28 mouse cellular contexts compared by ENCODE assay signal in genomic region chr12:70845371-70845770, GRCm38 (mm10). TPM values are rescaled to one million over a fixed set of nuclear protein-coding genes. Genes with fewer than 3 reads are reported as not detected.
DNase-seq lines count a peak whose midpoint lies in the region; ATAC-seq and TF ChIP-seq lines count a peak whose summit lies in the region.
"Had no signal": no experiment of that assay in that cellular context is flagged by ENCODE, and none has a peak within 500 bp of the region (broad histone marks: within the 10 kb centered on the region; RNA-seq: fewer than 3 reads in every experiment).

No protein-coding gene starts in this region.

- no peak overlapping the region for H3K4me3 ChIP-seq in heart, postnatal 0 days (ENCODE audit: low read depth, low read length)
- H3K4me3 ChIP-seq: forebrain, embryonic 13.5 days; heart, embryonic 12.5 days; hindbrain, embryonic 10.5 days; kidney, embryonic 15.5 days; layer of hippocampus, adult 2 months; limb, embryonic 13.5 days; lung, embryonic 15.5 days; midbrain, embryonic 10.5 days; neural tube, embryonic 13.5 days had no signal

- intact Hi-C loops in heart, postnatal 10 days (cut with DNase I), result no loop called here
- intact Hi-C loops in gastrocnemius, postnatal 14 days (cut with DNase I; ENCODE audit: low total_unique reads), result no loop called here

- TF ChIP-seq CTCF in heart, postnatal 0 days (IDR thresholded peaks at IDR 0.05; ENCODE audit: low read depth), result no peak

- WGBS in heart, postnatal 0 days, result 70% methylated on average over 2 of the region's 2 CpGs

- no peaks in the 10 kb centered on the region for H3K9me3 ChIP-seq in heart, postnatal 0 days (replicated peaks; ENCODE audit: control insufficient read depth, low read length)
- H3K9me3 ChIP-seq: heart, embryonic 12.5 days; kidney, embryonic 15.5 days; limb, embryonic 13.5 days; lung, embryonic 15.5 days; neural tube, embryonic 13.5 days had no signal

- H3K27me3 ChIP-seq in heart, postnatal 0 days (ENCODE audit: control insufficient read depth, insufficient read depth, low read length), result no peaks in the 10 kb centered on the region
- H3K27me3 ChIP-seq: forebrain, embryonic 13.5 days; heart, embryonic 12.5 days; kidney, embryonic 15.5 days; limb, embryonic 13.5 days; lung, embryonic 15.5 days; neural tube, embryonic 13.5 days had no signal

- no peak overlapping the region for H3K9ac ChIP-seq in heart, postnatal 0 days (replicated peaks; ENCODE audit: low read depth, low read length)
- H3K9ac ChIP-seq: forebrain, embryonic 13.5 days; heart, embryonic 12.5 days; kidney, embryonic 15.5 days; limb, embryonic 13.5 days; lung, embryonic 15.5 days; neural tube, embryonic 13.5 days had no signal

- TF ChIP-seq EP300 in heart, postnatal 0 days (IDR thresholded peaks at IDR 0.05; ENCODE audit: low read depth), result no peak

- peaks cover 18% of the 10 kb centered on the region for H3K4me1 ChIP-seq in heart, postnatal 0 days (ENCODE audit: control insufficient read depth, insufficient read depth)
- H3K4me1 ChIP-seq: forebrain, embryonic 13.5 days; midbrain, embryonic 10.5 days had no signal

- no peaks in the 10 kb centered on the region for H3K36me3 ChIP-seq in heart, postnatal 0 days (replicated peaks; ENCODE audit: control insufficient read depth, insufficient read depth, low read length)
- H3K36me3 ChIP-seq: heart, embryonic 12.5 days; kidney, embryonic 15.5 days; limb, embryonic 13.5 days; lung, embryonic 15.5 days; midbrain, embryonic 10.5 days; neural tube, embryonic 13.5 days had no signal

- H3K4me2 ChIP-seq in heart, postnatal 0 days (ENCODE audit: low read depth, low read length), result no peak overlapping the region
- H3K4me2 ChIP-seq: forebrain, embryonic 13.5 days; heart, embryonic 12.5 days; kidney, embryonic 15.5 days; limb, embryonic 13.5 days; liver, embryonic 11.5 days; lung, embryonic 15.5 days; neural tube, embryonic 13.5 days had no signal

- ATAC-seq in heart, postnatal 0 days (ENCODE audit: insufficient read depth, low read depth), result no peak
- ATAC-seq: forebrain, embryonic 13.5 days; hindbrain, embryonic 16.5 days; intestine, postnatal 0 days; midbrain, embryonic 16.5 days had no signal

- no peak overlapping the region for H3K27ac ChIP-seq in heart, postnatal 0 days (ENCODE audit: low read depth)
- H3K27ac ChIP-seq: forebrain, embryonic 13.5 days; hindbrain, embryonic 10.5 days; kidney, embryonic 15.5 days; layer of hippocampus, adult 2 months; limb, embryonic 13.5 days; lung, embryonic 15.5 days; midbrain, embryonic 10.5 days; neural tube, embryonic 13.5 days had no signal

- DNase-seq in heart, postnatal 0 days (ENCODE audit: low spot score), result peak; percentile 3
- no peak for DNase-seq in heart, postnatal 10 days
- DNase-seq in CD4-positive, CD25-positive, alpha-beta regulatory T cell, adult 2 months (ENCODE audit: low read depth, low spot score), result peak; percentile 64
- DNase-seq in brain, adult 2 months (ENCODE audit: low read depth, low spot score), result peak; percentile 62
- DNase-seq in gastrocnemius, postnatal 14 days, result no peak
- no peak for DNase-seq in kidney, adult 18-20 months
- DNase-seq in frontal cortex, postnatal 10 days (ENCODE audit: low spot score in 2 of 2), result no peak
- DNase-seq: cerebellum, adult 8-10 months; cerebellum, postnatal 25 days; gastrocnemius, postnatal 25 days; heart, adult 18-20 months; heart, postnatal 14 days; kidney, postnatal 25 days; right cerebral cortex, postnatal 4 days; thymus, postnatal 4 days had no signal

RNA-seq across cellular contexts. Expression of gene Frmd6, which starts 20.1 kb away (rescaled TPM):
- 22.6 and 29.2 TPM in 2 replicates for total RNA-seq in heart, postnatal 0 days (2014; rRNA removed; ENCODE audit: low replicate concordance)
- 17.4 and 17.9 TPM in 2 replicates for polyA plus RNA-seq in heart, postnatal 0 days (2015; fragmentation: Nextera tagmentation; extraction: Ambion mirVana)
- total RNA-seq in heart, postnatal 10 days (2021), result 10 to 100 TPM; 44.5 to 51.4 TPM
- 10 to 100 TPM; 21.4 to 23.6 TPM for total RNA-seq in gastrocnemius, postnatal 14 days (2021)

Comparison
In these comparisons a context has a peak if more than half of its experiments do, and no peak if none do; other contexts are left out.
1. DNase-seq: peak in heart, postnatal 0 days (single experiment), CD4-positive, CD25-positive, alpha-beta regulatory T cell, adult 2 months (single experiment) and brain, adult 2 months (single experiment); none in heart, postnatal 10 days (0 of 2), gastrocnemius, postnatal 14 days (single experiment), kidney, adult 18-20 months (single experiment) and frontal cortex, postnatal 10 days (0 of 2).